Mouse (Mus musculus): ENCODE measurements at regions not wholly inside any gene's neighbourhood (a gene's known extent, or its start where the extent isn't known, plus 50 kb on each side); places are given as distances from the start of the nearest gene placed in this dataset.

DNA sequence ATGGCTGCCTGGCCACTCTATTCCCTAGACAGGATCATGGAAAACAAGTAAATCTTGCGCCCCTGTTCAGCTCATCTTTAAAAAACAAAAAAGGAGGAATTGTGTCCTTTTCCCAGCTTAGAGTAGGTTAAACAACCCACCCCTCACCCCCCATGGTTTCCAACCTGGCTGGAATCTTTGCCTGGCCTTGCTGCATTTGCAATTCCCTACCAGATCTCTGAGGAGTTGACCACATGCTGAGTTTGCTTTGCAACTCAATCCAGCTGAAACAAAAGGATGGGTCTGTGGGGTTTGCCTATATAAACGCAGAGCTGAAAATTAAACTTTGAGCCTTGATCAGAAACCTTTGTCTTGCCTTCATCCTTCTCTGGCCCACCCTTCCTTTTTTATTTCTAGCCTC, 78.2 kb upstream of the Mroh9 start:
- TF ChIP-seq POLR2A (IDR thresholded peaks at IDR 0.05; ENCODE audit: extremely low read depth, insufficient read depth, low read length) (no peak), CTCF (IDR thresholded peaks at IDR 0.05; ENCODE audit: extremely low read depth, insufficient read depth, low read length) (no peak)

Data from cortical plate, adult 2 months (tissue).